Mouse (Mus musculus): Measurements from ENCODE around the gene Arfip1. TPM values are rescaled to one million over a fixed set of nuclear protein-coding genes. Genes with fewer than 3 reads are reported as not detected.

Arfip1 gene
- polyA plus RNA-seq, 1 experiment = 5.6 TPM

GRCm38 (mm10) chr3:84481104-84481503, 101.3 kb downstream of the Arfip1 start:
- TF ChIP-seq CTCF (IDR thresholded peaks at IDR 0.05; ENCODE audit: extremely low read depth, insufficient read length, insufficient replicate concordance, low read depth, low read length) = peak; percentile 52; the same call in 1 of the 2 replicates
- TF ChIP-seq POLR2A (IDR thresholded peaks at IDR 0.05; ENCODE audit: low read depth, low read length) = no peak
- peaks cover 5% of the 10 kb centered on the region; the same call in 1 of the 2 replicates for H3K27me3 ChIP-seq (ENCODE audit: control insufficient read depth, insufficient read depth, low read length)
- H3K36me3 ChIP-seq (ENCODE audit: control insufficient read depth, insufficient read depth, low read length) = no peaks in the 10 kb centered on the region
- 7% methylated on average over 11 of the region's 11 CpGs for WGBS
- H3K27ac ChIP-seq (ENCODE audit: insufficient read depth, low read depth, low read length) = no peak overlapping the region
- peaks cover 5% of the 10 kb centered on the region; the same call in 1 of the 2 replicates for H3K4me1 ChIP-seq (ENCODE audit: control insufficient read depth, insufficient read depth, insufficient read length, low read length)
- H3K4me3 ChIP-seq (ENCODE audit: low read depth, low read length) = peak overlapping the region; percentile 83; the same call in 1 of the 2 replicates

GRCm38 (mm10) chr3:84480006-84480897, 102.2 kb downstream of the Arfip1 start, which contains the start of gene Fhdc1:
TSS of gene Fhdc1 (minus strand) at chr3:84480429.
- under 1% methylated on average over 82 of the region's 82 CpGs for WGBS
- peaks cover 5% of the 10 kb centered on the region; the same call in 1 of the 2 replicates for H3K27me3 ChIP-seq (ENCODE audit: control insufficient read depth, insufficient read depth, low read length)
- peak within 1 kb of the TSS; percentile 47; the same call in 1 of the 2 replicates for H3K27ac ChIP-seq (ENCODE audit: insufficient read depth, low read depth, low read length)
- peak within 1 kb of the TSS; percentile 83 for H3K4me3 ChIP-seq (ENCODE audit: low read depth, low read length)
- TF ChIP-seq CTCF (IDR thresholded peaks at IDR 0.05; ENCODE audit: extremely low read depth, insufficient read length, insufficient replicate concordance, low read depth, low read length) = 0 out of 2 replicates have a peak, but pooled peaks have one; percentile 18
- no peak for TF ChIP-seq POLR2A (IDR thresholded peaks at IDR 0.05; ENCODE audit: low read depth, low read length)
- H3K4me1 ChIP-seq (ENCODE audit: control insufficient read depth, insufficient read depth, insufficient read length, low read length) = peaks cover 5% of the 10 kb centered on the region; the same call in 1 of the 2 replicates
- H3K36me3 ChIP-seq (ENCODE audit: control insufficient read depth, insufficient read depth, low read length) = no peaks in the 10 kb centered on the region

- peaks cover 5% of the 10 kb centered on the region; the same call in 1 of the 2 replicates for H3K27me3 ChIP-seq (ENCODE audit: control insufficient read depth, insufficient read depth, low read length)
- WGBS = under 1% methylated on average over 61 of the region's 61 CpGs
- peak overlapping the region; percentile 83 for H3K4me3 ChIP-seq (ENCODE audit: low read depth, low read length)
- peaks cover 5% of the 10 kb centered on the region; the same call in 1 of the 2 replicates for H3K4me1 ChIP-seq (ENCODE audit: control insufficient read depth, insufficient read depth, insufficient read length, low read length)
- H3K36me3 ChIP-seq (ENCODE audit: control insufficient read depth, insufficient read depth, low read length) = no peaks in the 10 kb centered on the region
- no peak overlapping the region for H3K27ac ChIP-seq (ENCODE audit: insufficient read depth, low read depth, low read length)
- TF ChIP-seq CTCF (IDR thresholded peaks at IDR 0.05; ENCODE audit: extremely low read depth, insufficient read length, insufficient replicate concordance, low read depth, low read length) = no peak
- TF ChIP-seq POLR2A (IDR thresholded peaks at IDR 0.05; ENCODE audit: low read depth, low read length) = peak; percentile 17; the same call in 1 of the 2 replicates
Observed at GRCm38 (mm10) chr3:84479293-84480005, 103.0 kb downstream of the Arfip1 start.

- peaks cover 5% of the 10 kb centered on the region; the same call in 1 of the 2 replicates for H3K4me1 ChIP-seq (ENCODE audit: control insufficient read depth, insufficient read depth, insufficient read length, low read length)
- WGBS = 18% methylated on average over 12 of the region's 12 CpGs
- no peaks in the 10 kb centered on the region for H3K36me3 ChIP-seq (ENCODE audit: control insufficient read depth, insufficient read depth, low read length)
- no peak for TF ChIP-seq CTCF (IDR thresholded peaks at IDR 0.05; ENCODE audit: extremely low read depth, insufficient read length, insufficient replicate concordance, low read depth, low read length)
- no peak for TF ChIP-seq POLR2A (IDR thresholded peaks at IDR 0.05; ENCODE audit: low read depth, low read length)
- peak overlapping the region; percentile 83 for H3K4me3 ChIP-seq (ENCODE audit: low read depth, low read length)
- H3K27me3 ChIP-seq (ENCODE audit: control insufficient read depth, insufficient read depth, low read length) = peaks cover 5% of the 10 kb centered on the region; the same call in 1 of the 2 replicates
- no peak overlapping the region for H3K27ac ChIP-seq (ENCODE audit: insufficient read depth, low read depth, low read length)
Observed at GRCm38 (mm10) chr3:84478896-84479292, 103.5 kb downstream of the Arfip1 start.

GRCm38 (mm10) chr3:84478195-84478594, 104.2 kb downstream of the Arfip1 start:
- peaks cover 5% of the 10 kb centered on the region; the same call in 1 of the 2 replicates for H3K27me3 ChIP-seq (ENCODE audit: control insufficient read depth, insufficient read depth, low read length)
- WGBS = 82% methylated on average over 7 of the region's 7 CpGs
- no peaks in the 10 kb centered on the region for H3K36me3 ChIP-seq (ENCODE audit: control insufficient read depth, insufficient read depth, low read length)
- no peak overlapping the region for H3K27ac ChIP-seq (ENCODE audit: insufficient read depth, low read depth, low read length)
- H3K4me1 ChIP-seq (ENCODE audit: control insufficient read depth, insufficient read depth, insufficient read length, low read length) = peaks cover 8% of the 10 kb centered on the region; the same call in 1 of the 2 replicates
- no peak for TF ChIP-seq POLR2A (IDR thresholded peaks at IDR 0.05; ENCODE audit: low read depth, low read length)
- no peak for TF ChIP-seq CTCF (IDR thresholded peaks at IDR 0.05; ENCODE audit: extremely low read depth, insufficient read length, insufficient replicate concordance, low read depth, low read length)
- no peak overlapping the region for H3K4me3 ChIP-seq (ENCODE audit: low read depth, low read length)

- H3K27ac ChIP-seq (ENCODE audit: insufficient read depth, low read depth, low read length) = no peak overlapping the region
- TF ChIP-seq CTCF (IDR thresholded peaks at IDR 0.05; ENCODE audit: extremely low read depth, insufficient read length, insufficient replicate concordance, low read depth, low read length) (no peak), POLR2A (IDR thresholded peaks at IDR 0.05; ENCODE audit: low read depth, low read length) (no peak)
- H3K4me1 ChIP-seq (ENCODE audit: control insufficient read depth, insufficient read depth, insufficient read length, low read length) = peaks cover 14% of the 10 kb centered on the region
- H3K27me3 ChIP-seq (ENCODE audit: control insufficient read depth, insufficient read depth, low read length) = peaks cover 5% of the 10 kb centered on the region; the same call in 1 of the 2 replicates
- no peaks in the 10 kb centered on the region for H3K36me3 ChIP-seq (ENCODE audit: control insufficient read depth, insufficient read depth, low read length)
- H3K4me3 ChIP-seq (ENCODE audit: low read depth, low read length) = no peak overlapping the region
- WGBS = 93% methylated on average over 1 of the region's 1 CpGs
Observed at GRCm38 (mm10) chr3:84477498-84477897, 104.9 kb downstream of the Arfip1 start.
